Mouse (Mus musculus): ENCODE data around the gene Pip4p1. TPM values are rescaled to one million over a fixed set of nuclear protein-coding genes. Genes with fewer than 3 reads are reported as not detected.
A peak's percentile ranks its signal among the peaks of the same experiment; 100 is the strongest.
"Not testable (repeated sequence)": the region's sequence is repeated elsewhere in the genome, so short reads cannot be mapped to it uniquely, and the experiment has no call there.

Gene Pip4p1
- total RNA-seq (2014; rRNA removed) (11.9 and 18.7 TPM in 2 replicates), polyA plus RNA-seq (2012; rRNA removed) (40.5 and 43.6 TPM in 2 replicates)

GRCm38 (mm10) chr14:50930754-50931492, at the start of gene Pip4p1, which contains the start of gene Pnp:
TSS of gene Pip4p1 (minus strand) at chr14:50930856.
TSS of gene Pnp (plus strand) at chr14:50931082.
- under 1% methylated on average over 68 of the region's 68 CpGs for WGBS
- peaks cover 29% of the 10 kb centered on the region for H3K36me3 ChIP-seq (ENCODE audit: control insufficient read depth, insufficient read depth, low read length)
- DNase-seq (ENCODE audit: extremely low read depth, low read depth, low spot score): peak; percentile 99

GRCm38 (mm10) chr14:50979631-50980030, 49.0 kb upstream of the Pip4p1 start:
- Histone ChIP-seq H3K79me2 (ENCODE audit: control insufficient read depth, insufficient read depth, low read length) (no peaks in the 10 kb centered on the region), H3K4me1 (ENCODE audit: control insufficient read depth, insufficient read depth, low read length) (no peaks in the 10 kb centered on the region; the same call in 1 of the 2 replicates), H3K4me3 (ENCODE audit: insufficient read depth, low read depth, low read length) (no peak overlapping the region), H3K9ac (ENCODE audit: low read depth, low read length) (no peak overlapping the region), H3K27ac (replicated peaks; ENCODE audit: insufficient read depth, low read depth, low read length) (no peak overlapping the region), H3K36me3 (ENCODE audit: control insufficient read depth, insufficient read depth, low read length) (no peaks in the 10 kb centered on the region), H3K27me3 (ENCODE audit: control insufficient read depth, insufficient read depth, low read length) (no peaks in the 10 kb centered on the region)
- TF ChIP-seq POLR2A (IDR thresholded peaks at IDR 0.05; ENCODE audit: extremely low read depth, insufficient read depth, low read length) (no peak), CTCF (IDR thresholded peaks at IDR 0.05; ENCODE audit: low read depth, low read length) (no peak)
- no peak for DNase-seq (ENCODE audit: extremely low read depth, low read depth, low spot score)

More at GRCm38 (mm10) chr14:50930754-50931492, at the start of gene Pip4p1, which contains the start of gene Pnp:
- Histone ChIP-seq H3K9ac (ENCODE audit: low read depth, low read length) (peak within 1 kb of the TSS; percentile 83), H3K4me1 (ENCODE audit: control insufficient read depth, insufficient read depth, low read length) (peaks cover 9% of the 10 kb centered on the region), H3K4me3 (ENCODE audit: insufficient read depth, low read depth, low read length) (peak within 1 kb of the TSS; percentile 68), H3K79me2 (ENCODE audit: control insufficient read depth, insufficient read depth, low read length) (no peaks in the 10 kb centered on the region; the same call in 1 of the 2 replicates), H3K27ac (replicated peaks; ENCODE audit: insufficient read depth, low read depth, low read length) (peak within 1 kb of the TSS; percentile 80), H3K27me3 (ENCODE audit: control insufficient read depth, insufficient read depth, low read length) (no peaks in the 10 kb centered on the region)
- TF ChIP-seq CTCF (IDR thresholded peaks at IDR 0.05; ENCODE audit: low read depth, low read length) (no peak), POLR2A (IDR thresholded peaks at IDR 0.05; ENCODE audit: extremely low read depth, insufficient read depth, low read length) (peak; percentile 65; the same call in 1 of the 2 replicates)

- not testable (repeated sequence) for H3K27ac ChIP-seq (replicated peaks; ENCODE audit: insufficient read depth, low read depth, low read length); H3K27me3 ChIP-seq (ENCODE audit: control insufficient read depth, insufficient read depth, low read length); DNase-seq (ENCODE audit: extremely low read depth, low read depth, low spot score); H3K4me1 ChIP-seq (ENCODE audit: control insufficient read depth, insufficient read depth, low read length); H3K4me3 ChIP-seq (ENCODE audit: insufficient read depth, low read depth, low read length); H3K9ac ChIP-seq (ENCODE audit: low read depth, low read length); H3K36me3 ChIP-seq (ENCODE audit: control insufficient read depth, insufficient read depth, low read length); H3K79me2 ChIP-seq (ENCODE audit: control insufficient read depth, insufficient read depth, low read length)
- 95% methylated on average over 6 of the region's 6 CpGs for WGBS
These were observed 47.8 kb upstream of the Pip4p1 start for GRCm38 (mm10) chr14:50978451-50978850.

- DNase-seq (ENCODE audit: extremely low read depth, low read depth, low spot score): no peak
These were observed 46.0 kb upstream of the Pip4p1 start for GRCm38 (mm10) chr14:50976674-50977073.

GRCm38 (mm10) chr14:50975001-50975400, 44.3 kb upstream of the Pip4p1 start:
- 81% methylated on average over 5 of the region's 5 CpGs for WGBS
- Histone ChIP-seq H3K4me3 (ENCODE audit: insufficient read depth, low read depth, low read length) (no peak overlapping the region), H3K79me2 (ENCODE audit: control insufficient read depth, insufficient read depth, low read length) (no peaks in the 10 kb centered on the region), H3K27ac (replicated peaks; ENCODE audit: insufficient read depth, low read depth, low read length) (no peak overlapping the region), H3K27me3 (ENCODE audit: control insufficient read depth, insufficient read depth, low read length) (no peaks in the 10 kb centered on the region), H3K9ac (ENCODE audit: low read depth, low read length) (no peak overlapping the region), H3K36me3 (ENCODE audit: control insufficient read depth, insufficient read depth, low read length) (no peaks in the 10 kb centered on the region), H3K4me1 (ENCODE audit: control insufficient read depth, insufficient read depth, low read length) (no peaks in the 10 kb centered on the region; the same call in 1 of the 2 replicates)
- TF ChIP-seq CTCF (IDR thresholded peaks at IDR 0.05; ENCODE audit: low read depth, low read length) (no peak), POLR2A (IDR thresholded peaks at IDR 0.05; ENCODE audit: extremely low read depth, insufficient read depth, low read length) (no peak)
- DNase-seq (ENCODE audit: extremely low read depth, low read depth, low spot score): no peak

More at GRCm38 (mm10) chr14:50976674-50977073, 46.0 kb upstream of the Pip4p1 start:
- Histone ChIP-seq H3K36me3 (ENCODE audit: control insufficient read depth, insufficient read depth, low read length) (no peaks in the 10 kb centered on the region), H3K4me1 (ENCODE audit: control insufficient read depth, insufficient read depth, low read length) (no peaks in the 10 kb centered on the region; the same call in 1 of the 2 replicates), H3K9ac (ENCODE audit: low read depth, low read length) (peak overlapping the region; percentile 12; the same call in 1 of the 2 replicates), H3K4me3 (ENCODE audit: insufficient read depth, low read depth, low read length) (no peak overlapping the region), H3K27me3 (ENCODE audit: control insufficient read depth, insufficient read depth, low read length) (no peaks in the 10 kb centered on the region), H3K79me2 (ENCODE audit: control insufficient read depth, insufficient read depth, low read length) (no peaks in the 10 kb centered on the region), H3K27ac (replicated peaks; ENCODE audit: insufficient read depth, low read depth, low read length) (no peak overlapping the region)
- 51% methylated on average over 9 of the region's 9 CpGs for WGBS
- TF ChIP-seq POLR2A (IDR thresholded peaks at IDR 0.05; ENCODE audit: extremely low read depth, insufficient read depth, low read length) (no peak), CTCF (IDR thresholded peaks at IDR 0.05; ENCODE audit: low read depth, low read length) (no peak)

GRCm38 (mm10) chr14:50973700-50974099, 43.0 kb upstream of the Pip4p1 start:
- TF ChIP-seq POLR2A (IDR thresholded peaks at IDR 0.05; ENCODE audit: extremely low read depth, insufficient read depth, low read length) (no peak), CTCF (IDR thresholded peaks at IDR 0.05; ENCODE audit: low read depth, low read length) (no peak)
- Histone ChIP-seq H3K9ac (ENCODE audit: low read depth, low read length) (no peak overlapping the region), H3K4me3 (ENCODE audit: insufficient read depth, low read depth, low read length) (no peak overlapping the region), H3K27ac (replicated peaks; ENCODE audit: insufficient read depth, low read depth, low read length) (no peak overlapping the region), H3K79me2 (ENCODE audit: control insufficient read depth, insufficient read depth, low read length) (no peaks in the 10 kb centered on the region), H3K36me3 (ENCODE audit: control insufficient read depth, insufficient read depth, low read length) (no peaks in the 10 kb centered on the region), H3K27me3 (ENCODE audit: control insufficient read depth, insufficient read depth, low read length) (no peaks in the 10 kb centered on the region), H3K4me1 (ENCODE audit: control insufficient read depth, insufficient read depth, low read length) (no peaks in the 10 kb centered on the region; the same call in 1 of the 2 replicates)
- WGBS: 71% methylated on average over 4 of the region's 4 CpGs
- no peak for DNase-seq (ENCODE audit: extremely low read depth, low read depth, low spot score)

GRCm38 (mm10) chr14:50973054-50973453, 42.4 kb upstream of the Pip4p1 start:
- not testable (repeated sequence) for H3K27me3 ChIP-seq (ENCODE audit: control insufficient read depth, insufficient read depth, low read length); H3K27ac ChIP-seq (replicated peaks; ENCODE audit: insufficient read depth, low read depth, low read length); H3K36me3 ChIP-seq (ENCODE audit: control insufficient read depth, insufficient read depth, low read length); H3K4me3 ChIP-seq (ENCODE audit: insufficient read depth, low read depth, low read length); H3K4me1 ChIP-seq (ENCODE audit: control insufficient read depth, insufficient read depth, low read length); H3K9ac ChIP-seq (ENCODE audit: low read depth, low read length); DNase-seq (ENCODE audit: extremely low read depth, low read depth, low spot score); H3K79me2 ChIP-seq (ENCODE audit: control insufficient read depth, insufficient read depth, low read length)
- 94% methylated on average over 5 of the region's 5 CpGs for WGBS

Measured in liver, adult 2 months (tissue).